15 mouse cellular contexts compared by ENCODE assay signal in genomic region chr15:85555799-85556198, GRCm38 (mm10). TPM values are rescaled to one million over a fixed set of nuclear protein-coding genes. Genes with fewer than 3 reads are reported as not detected.
DNase-seq lines count a peak whose midpoint lies in the region; ATAC-seq lines count a peak whose summit lies in the region.
"Had no signal": no experiment of that assay in that cellular context is flagged by ENCODE, and none has a peak within 500 bp of the region (broad histone marks: within the 10 kb centered on the region; RNA-seq: fewer than 3 reads in every experiment).

No protein-coding gene starts in this region.

- H3K27me3 ChIP-seq in hindbrain, embryonic 16.5 days (replicated peaks; ENCODE audit: control insufficient read depth, insufficient read depth, low read length), result no peaks in the 10 kb centered on the region
- H3K27me3 ChIP-seq in hindbrain, embryonic 13.5 days, result no peaks in the 10 kb centered on the region
- H3K27me3 ChIP-seq in liver, embryonic 11.5 days (replicated peaks; ENCODE audit: control insufficient read depth, insufficient read depth, low read length), result no peaks in the 10 kb centered on the region; the same call in none of the 2 replicates

- H3K9me3 ChIP-seq in hindbrain, embryonic 16.5 days (ENCODE audit: control insufficient read depth, low read length), result no peaks in the 10 kb centered on the region
- H3K9me3 ChIP-seq in hindbrain, embryonic 13.5 days, result no peaks in the 10 kb centered on the region
- no peaks in the 10 kb centered on the region for H3K9me3 ChIP-seq in liver, embryonic 11.5 days (ENCODE audit: control insufficient read depth, low read length)
- H3K9me3 ChIP-seq: megakaryocyte, embryonic 14.5 days had no signal

- no peak overlapping the region for H3K4me2 ChIP-seq in hindbrain, embryonic 16.5 days (ENCODE audit: low read length)
- no peak overlapping the region for H3K4me2 ChIP-seq in hindbrain, embryonic 13.5 days
- no peak overlapping the region for H3K4me2 ChIP-seq in liver, embryonic 11.5 days

- WGBS in hindbrain, embryonic 16.5 days, result 57% methylated on average over 10 of the region's 10 CpGs
- 69% methylated on average over 10 of the region's 10 CpGs for WGBS in hindbrain, embryonic 13.5 days
- 76% methylated on average over 10 of the region's 10 CpGs for WGBS in liver, embryonic 11.5 days

- peak; percentile 68 to 72 for DNase-seq in right cerebral cortex, postnatal 10 days (ENCODE audit: low spot score in 2 of 2)
- DNase-seq in right cerebral cortex, postnatal 25 days, result no peak
- DNase-seq in kidney, adult 8-10 months, result peak; percentile 59 to 70
- peak; percentile 42 for DNase-seq in lung, postnatal 36 days
- no peak for DNase-seq in liver, embryonic 11.5 days (ENCODE audit: low spot score)

- H3K9ac ChIP-seq in hindbrain, embryonic 16.5 days (ENCODE audit: low read depth, low read length), result no peak overlapping the region
- H3K9ac ChIP-seq in hindbrain, embryonic 13.5 days, result no peak overlapping the region
- no peak overlapping the region for H3K9ac ChIP-seq in liver, embryonic 11.5 days (ENCODE audit: low read depth, low read length)

- H3K36me3 ChIP-seq in hindbrain, embryonic 16.5 days (ENCODE audit: control insufficient read depth, insufficient read depth, low read length), result no peaks in the 10 kb centered on the region
- H3K36me3 ChIP-seq in hindbrain, embryonic 13.5 days, result 0 out of 2 replicates have a peak, but pooled peaks cover 3% of the 10 kb centered on the region
- H3K36me3 ChIP-seq in liver, embryonic 11.5 days (ENCODE audit: control insufficient read depth, insufficient read depth, low read length), result no peaks in the 10 kb centered on the region

- peak; percentile 75 for ATAC-seq in hindbrain, embryonic 16.5 days
- no peak for ATAC-seq in hindbrain, embryonic 13.5 days (ENCODE audit: low FRiP score)
- no peak for ATAC-seq in erythroblast, adult 5-6 weeks (replicated peaks; ENCODE audit: low FRiP score, poor library complexity, severe bottlenecking)
- no peak for ATAC-seq in liver, embryonic 11.5 days (replicated peaks; ENCODE audit: low FRiP score)

- H3K27ac ChIP-seq in hindbrain, embryonic 16.5 days (ENCODE audit: low read depth, low read length), result no peak overlapping the region; the same call in 1 of the 2 replicates
- no peak overlapping the region for H3K27ac ChIP-seq in hindbrain, embryonic 13.5 days
- no peak overlapping the region for H3K27ac ChIP-seq in liver, embryonic 11.5 days (ENCODE audit: low read depth, low read length)

- no peaks in the 10 kb centered on the region for H3K4me1 ChIP-seq in hindbrain, embryonic 16.5 days (ENCODE audit: control insufficient read depth, insufficient read depth, low read depth, low read length)
- peaks cover 17% of the 10 kb centered on the region for H3K4me1 ChIP-seq in hindbrain, embryonic 13.5 days (replicated peaks)
- H3K4me1 ChIP-seq in liver, embryonic 11.5 days (replicated peaks; ENCODE audit: control insufficient read depth, insufficient read depth, low read length), result no peaks in the 10 kb centered on the region
- H3K4me1 ChIP-seq: megakaryocyte, embryonic 14.5 days had no signal

- H3K4me3 ChIP-seq in hindbrain, embryonic 16.5 days (ENCODE audit: low read length), result no peak overlapping the region
- no peak overlapping the region for H3K4me3 ChIP-seq in hindbrain, embryonic 13.5 days
- no peak overlapping the region for H3K4me3 ChIP-seq in liver, embryonic 11.5 days (ENCODE audit: low read depth, low read length)
- H3K4me3 ChIP-seq: megakaryocyte, embryonic 14.5 days had no signal

RNA-seq across cellular contexts. Expression of gene Wnt7b, which starts 26.5 kb away (rescaled TPM):
- polyA plus RNA-seq in hindbrain, embryonic 16.5 days (2015; fragmentation: Nextera tagmentation; extraction: Ambion mirVana), result 26.4 and 35.4 TPM in 2 replicates
- polyA plus RNA-seq in hindbrain, embryonic 13.5 days (2015; fragmentation: Nextera tagmentation; extraction: Ambion mirVana), result 40.1 and 47.2 TPM in 2 replicates
- not detected in 2 replicates for total RNA-seq in erythroblast, adult 5-6 weeks (2015; ENCODE audit: low replicate concordance)
- not detected in 2 replicates for total RNA-seq in erythroblast, adult 5-6 weeks (2017; ENCODE audit: low replicate concordance)
- polyA plus RNA-seq in liver, embryonic 11.5 days (2014; fragmentation: Nextera tagmentation; extraction: Ambion mirVana), result 1.2 and 2.2 TPM in 2 replicates
- total RNA-seq: MEL had no signal

RNA-seq across cellular contexts. Expression of gene 7530416G11Rik, which starts 52.8 kb away (rescaled TPM):
- polyA plus RNA-seq in hindbrain, embryonic 16.5 days (2015; fragmentation: Nextera tagmentation; extraction: Ambion mirVana), result not detected in 2 replicates
- not detected in 2 replicates for polyA plus RNA-seq in hindbrain, embryonic 13.5 days (2015; fragmentation: Nextera tagmentation; extraction: Ambion mirVana)
- not detected in 2 replicates for total RNA-seq in erythroblast, adult 5-6 weeks (2015; ENCODE audit: low replicate concordance)
- total RNA-seq in erythroblast, adult 5-6 weeks (2017; ENCODE audit: low replicate concordance), result not detected in 2 replicates
- not detected in 2 replicates for polyA plus RNA-seq in liver, embryonic 11.5 days (2014; fragmentation: Nextera tagmentation; extraction: Ambion mirVana)
- total RNA-seq: MEL had no signal
- polyA plus RNA-seq: brain, embryonic 14.5 days; embryonic facial prominence, embryonic 14.5 days; gonadal fat pad, adult 2 months; limb, embryonic 11.5 days; stomach, embryonic 14.5 days had no signal

Comparison
In these comparisons a context has a peak if more than half of its experiments do, and no peak if none do; other contexts are left out.
1. DNase-seq: peak in right cerebral cortex, postnatal 10 days (2 of 2), kidney, adult 8-10 months (2 of 2) and lung, postnatal 36 days (single experiment); none in right cerebral cortex, postnatal 25 days (single experiment) and liver, embryonic 11.5 days (single experiment).